Mouse (Mus musculus) brain, embryonic 14.5 days (tissue): ENCODE results near the gene Itih4.

Source experiments
- CTCF ChIP-seq: fragments of 200-500 bp; IDR thresholded peaks from 2 replicates; pipeline ENCODE4 v1.5.1; 2012; ENCODE audit warnings: inconsistent platforms, mild to moderate bottlenecking, moderate library complexity, borderline replicate concordance; ENCODE audit not compliant: insufficient read depth, insufficient read length; ENCODE audit errors: extremely low read depth
- POLR2A ChIP-seq: fragments of 200-500 bp; IDR thresholded peaks from 2 replicates; pipeline ENCODE4 v1.6.1; 2012; ENCODE audit warnings: mild to moderate bottlenecking, inconsistent platforms, borderline replicate concordance; ENCODE audit not compliant: poor library complexity, insufficient read depth, insufficient read length, severe bottlenecking; ENCODE audit errors: extremely low read depth

- TF ChIP-seq CTCF = no peak
- TF ChIP-seq POLR2A = no peak
Observed at GRCm38 (mm10) chr14:30899972-30900371, 13.7 kb downstream of the Itih4 start.
